Mouse (Mus musculus) embryonic facial prominence, embryonic 15.5 days (tissue): ENCODE measurements at regions not wholly inside any gene's neighbourhood (a gene's known extent, or its start where the extent isn't known, plus 50 kb on each side); places are given as distances from the start of the nearest gene placed in this dataset.

Experiments
- ATAC-seq: fragments of 200-750 bp; cut with Nextera tagmentation; 2 replicates; pipeline ENCODE4 v1.8.0; 2017; ENCODE audit warnings: low read depth, moderate TSS enrichment; ENCODE audit not compliant: insufficient number of reproducible peaks, low FRiP score, low TSS enrichment
- H3K27ac ChIP-seq: fragments of 300-500 bp; sonication (generic); replicated peaks from 2 replicates; pipeline ENCODE4 v1.5.1; 2015; ENCODE audit warnings: mild to moderate bottlenecking, inconsistent platforms
- H3K27me3 ChIP-seq: fragments of 300-500 bp; sonication (generic); 2 replicates; pipeline ENCODE4 v1.6.1; 2015; ENCODE audit warnings: inconsistent platforms
- H3K36me3 ChIP-seq: fragments of 300-500 bp; sonication (generic); 2 replicates; pipeline ENCODE4 v1.6.1; 2015; ENCODE audit warnings: mild to moderate bottlenecking, inconsistent platforms
- H3K4me1 ChIP-seq: fragments of 300-500 bp; sonication (generic); 2 replicates; pipeline ENCODE4 v1.6.1; 2015; ENCODE audit warnings: inconsistent platforms
- H3K4me2 ChIP-seq: fragments of 300-500 bp; sonication (generic); replicated peaks from 2 replicates; pipeline ENCODE4 v1.6.1; 2015; ENCODE audit warnings: mild to moderate bottlenecking, inconsistent platforms
- H3K4me3 ChIP-seq: fragments of 300-500 bp; sonication (generic); replicated peaks from 2 replicates; pipeline ENCODE4 v1.5.1; 2015; ENCODE audit warnings: mild to moderate bottlenecking, inconsistent platforms
- H3K9ac ChIP-seq: fragments of 300-500 bp; sonication (generic); 2 replicates; pipeline ENCODE4 v1.6.1; 2015; ENCODE audit warnings: inconsistent platforms
- H3K9me3 ChIP-seq: fragments of 300-500 bp; sonication (generic); replicated peaks from 2 replicates; pipeline ENCODE4 v1.6.1; 2016; ENCODE audit warnings: inconsistent platforms
- WGBS: fragments of 180-500 bp; shearing (Covaris S2); methylation state at CpG from one replicate; pipeline ENCODE4 v1.1.7; 2015; 5-methylcytosine and 5-hydroxymethylcytosine counted together

GRCm38 (mm10) chr13:102175406-102175805, 407.4 kb upstream of the Pik3r1 start:
- WGBS = 87% methylated on average over 1 of the region's 1 CpGs
- no peak overlapping the region for H3K9ac ChIP-seq
- no peaks in the 10 kb centered on the region for H3K9me3 ChIP-seq
- H3K4me2 ChIP-seq = no peak overlapping the region
- 0 out of 2 replicates have a peak, but pooled peaks cover 3% of the 10 kb centered on the region for H3K4me1 ChIP-seq
- H3K36me3 ChIP-seq = no peaks in the 10 kb centered on the region
- H3K27me3 ChIP-seq = no peaks in the 10 kb centered on the region
- H3K4me3 ChIP-seq = no peak overlapping the region
- no peak for ATAC-seq
- no peak overlapping the region for H3K27ac ChIP-seq

GRCm38 (mm10) chr13:102176456-102176855, 408.4 kb upstream of the Pik3r1 start:
- 72% methylated on average over 2 of the region's 2 CpGs for WGBS

GRCm38 (mm10) chr13:102194716-102195115, 426.7 kb upstream of the Pik3r1 start:
- Histone ChIP-seq H3K9ac (no peak overlapping the region), H3K27me3 (no peaks in the 10 kb centered on the region), H3K4me2 (no peak overlapping the region), H3K9me3 (no peaks in the 10 kb centered on the region), H3K4me1 (no peaks in the 10 kb centered on the region), H3K27ac (no peak overlapping the region), H3K36me3 (no peaks in the 10 kb centered on the region), H3K4me3 (no peak overlapping the region)
- no peak for ATAC-seq

More at GRCm38 (mm10) chr13:102176456-102176855, 408.4 kb upstream of the Pik3r1 start:
- Histone ChIP-seq H3K4me2 (no peak overlapping the region), H3K27me3 (no peaks in the 10 kb centered on the region), H3K36me3 (no peaks in the 10 kb centered on the region), H3K9ac (no peak overlapping the region), H3K4me3 (no peak overlapping the region), H3K4me1 (0 out of 2 replicates have a peak, but pooled peaks cover 3% of the 10 kb centered on the region), H3K9me3 (no peaks in the 10 kb centered on the region), H3K27ac (no peak overlapping the region)
- no peak for ATAC-seq

GRCm38 (mm10) chr13:102202301-102202700, 434.3 kb upstream of the Pik3r1 start:
- Histone ChIP-seq H3K9ac (no peak overlapping the region), H3K4me3 (no peak overlapping the region), H3K4me1 (no peaks in the 10 kb centered on the region), H3K4me2 (no peak overlapping the region), H3K27ac (no peak overlapping the region), H3K9me3 (no peaks in the 10 kb centered on the region), H3K27me3 (no peaks in the 10 kb centered on the region), H3K36me3 (no peaks in the 10 kb centered on the region)
- WGBS = 81% methylated on average over 1 of the region's 1 CpGs
- ATAC-seq = no peak

- H3K4me3 ChIP-seq = no peak overlapping the region
- no peak overlapping the region for H3K4me2 ChIP-seq
- 82% methylated on average over 11 of the region's 11 CpGs for WGBS
- no peak overlapping the region for H3K9ac ChIP-seq
- no peak overlapping the region for H3K27ac ChIP-seq
- H3K4me1 ChIP-seq = no peaks in the 10 kb centered on the region
- ATAC-seq = no peak
- H3K36me3 ChIP-seq = no peaks in the 10 kb centered on the region
- H3K9me3 ChIP-seq = peaks cover 3% of the 10 kb centered on the region; the same call in 1 of the 2 replicates
- H3K27me3 ChIP-seq = no peaks in the 10 kb centered on the region
Observed at GRCm38 (mm10) chr13:102218486-102218885, 450.5 kb upstream of the Pik3r1 start.

- H3K27me3 ChIP-seq = no peaks in the 10 kb centered on the region
- no peaks in the 10 kb centered on the region for H3K9me3 ChIP-seq
- no peak overlapping the region for H3K4me3 ChIP-seq
- no peak overlapping the region for H3K9ac ChIP-seq
- H3K36me3 ChIP-seq = no peaks in the 10 kb centered on the region
- no peak for ATAC-seq
- no peak overlapping the region for H3K4me2 ChIP-seq
- H3K27ac ChIP-seq = no peak overlapping the region; the same call in 1 of the 2 replicates
- no peaks in the 10 kb centered on the region for H3K4me1 ChIP-seq
- 87% methylated on average over 7 of the region's 7 CpGs for WGBS
Observed at GRCm38 (mm10) chr13:102231048-102231447, 462.3 kb upstream of the Cd180 start.

GRCm38 (mm10) chr13:102232291-102232936, 460.9 kb upstream of the Cd180 start:
- Histone ChIP-seq H3K4me1 (no peaks in the 10 kb centered on the region), H3K4me3 (no peak overlapping the region), H3K9ac (no peak overlapping the region), H3K9me3 (no peaks in the 10 kb centered on the region), H3K4me2 (no peak overlapping the region), H3K36me3 (no peaks in the 10 kb centered on the region), H3K27ac (no peak overlapping the region; the same call in 1 of the 2 replicates), H3K27me3 (no peaks in the 10 kb centered on the region)
- ATAC-seq = peak; percentile 57; the same call in 1 of the 2 replicates
- 63% methylated on average over 4 of the region's 4 CpGs for WGBS

GRCm38 (mm10) chr13:102250884-102251283, 442.5 kb upstream of the Cd180 start:
- Histone ChIP-seq H3K4me2 (no peak overlapping the region), H3K36me3 (no peaks in the 10 kb centered on the region), H3K9me3 (no peaks in the 10 kb centered on the region), H3K4me1 (no peaks in the 10 kb centered on the region), H3K9ac (no peak overlapping the region), H3K27ac (no peak overlapping the region), H3K27me3 (no peaks in the 10 kb centered on the region), H3K4me3 (no peak overlapping the region)
- ATAC-seq = no peak
- 88% methylated on average over 2 of the region's 2 CpGs for WGBS

GRCm38 (mm10) chr13:102251709-102252108, 441.6 kb upstream of the Cd180 start:
- Histone ChIP-seq H3K27ac (no peak overlapping the region), H3K36me3 (no peaks in the 10 kb centered on the region), H3K4me1 (no peaks in the 10 kb centered on the region), H3K9me3 (no peaks in the 10 kb centered on the region), H3K4me2 (no peak overlapping the region), H3K9ac (no peak overlapping the region), H3K27me3 (no peaks in the 10 kb centered on the region), H3K4me3 (no peak overlapping the region)
- no peak for ATAC-seq
- 82% methylated on average over 5 of the region's 5 CpGs for WGBS

GRCm38 (mm10) chr13:102255401-102256371, 437.7 kb upstream of the Cd180 start:
- Histone ChIP-seq H3K9ac (no peak overlapping the region), H3K27ac (no peak overlapping the region), H3K4me1 (no peaks in the 10 kb centered on the region), H3K36me3 (no peaks in the 10 kb centered on the region), H3K9me3 (no peaks in the 10 kb centered on the region), H3K4me2 (no peak overlapping the region), H3K4me3 (no peak overlapping the region), H3K27me3 (no peaks in the 10 kb centered on the region)
- ATAC-seq = no peak
- WGBS = 40% methylated on average over 7 of the region's 7 CpGs

- H3K36me3 ChIP-seq = no peaks in the 10 kb centered on the region
- WGBS = 78% methylated on average over 8 of the region's 8 CpGs
- H3K9me3 ChIP-seq = no peaks in the 10 kb centered on the region
- no peak overlapping the region for H3K27ac ChIP-seq
- no peak overlapping the region for H3K4me3 ChIP-seq
- H3K4me2 ChIP-seq = no peak overlapping the region
- H3K27me3 ChIP-seq = no peaks in the 10 kb centered on the region
- no peak overlapping the region for H3K9ac ChIP-seq
- no peak for ATAC-seq
- H3K4me1 ChIP-seq = no peaks in the 10 kb centered on the region
Observed at GRCm38 (mm10) chr13:102258207-102258606, 435.2 kb upstream of the Cd180 start.
